Mouse (Mus musculus) stomach, postnatal 0 days (tissue): Measurements from ENCODE around the gene Lrrd1. TPM values are rescaled to one million over a fixed set of nuclear protein-coding genes. Genes with fewer than 3 reads are reported as not detected.
A peak's percentile ranks its signal among the peaks of the same experiment; 100 is the strongest.
"Not testable (repeated sequence)": the region's sequence is repeated elsewhere in the genome, so short reads cannot be mapped to it uniquely, and the experiment has no call there.

ENCODE experiments used
- ATAC-seq: fragments of 200-750 bp; cut with Nextera tagmentation; 2 replicates; pipeline ENCODE4 v1.8.0; 2017; ENCODE audit not compliant: low FRiP score, low TSS enrichment
- DNase-seq: peaks from one replicate; pipeline ENCODE4 v3.0.0-alpha.2; 2016; ENCODE audit warnings: low spot score
- H3K27ac ChIP-seq: fragments of 300-500 bp; sonication (generic); replicated peaks from 2 replicates; pipeline ENCODE4 v1.5.1; 2014; ENCODE audit warnings: mild to moderate bottlenecking, control low read depth
- H3K27me3 ChIP-seq: fragments of 300-500 bp; sonication (generic); 2 replicates; pipeline ENCODE4 v1.6.1; 2014; ENCODE audit warnings: low read length; ENCODE audit not compliant: control insufficient read depth, insufficient read depth
- H3K36me3 ChIP-seq: fragments of 300-500 bp; sonication (generic); 2 replicates; pipeline ENCODE4 v1.6.1; 2014; ENCODE audit warnings: low read length, mixed read lengths; ENCODE audit not compliant: control insufficient read depth, insufficient read depth
- H3K4me1 ChIP-seq: fragments of 300-500 bp; sonication (generic); replicated peaks from 2 replicates; pipeline ENCODE4 v1.6.1; 2014; ENCODE audit warnings: antibody characterized with exemption; ENCODE audit not compliant: control insufficient read depth, insufficient read depth
- H3K4me2 ChIP-seq: fragments of 300-500 bp; sonication (generic); replicated peaks from 2 replicates; pipeline ENCODE4 v1.6.1; 2014; ENCODE audit warnings: low read depth, mild to moderate bottlenecking, control low read depth, moderate library complexity
- H3K4me3 ChIP-seq: fragments of 300-500 bp; sonication (generic); 2 replicates; pipeline ENCODE4 v1.5.1; 2014; ENCODE audit warnings: low read depth, low read length, control low read depth
- H3K9ac ChIP-seq: fragments of 300-500 bp; sonication (generic); 2 replicates; pipeline ENCODE4 v1.6.1; 2014; ENCODE audit warnings: mild to moderate bottlenecking, low read length, control low read depth, mixed read lengths
- H3K9me3 ChIP-seq: fragments of 300-500 bp; sonication (generic); 2 replicates; pipeline ENCODE4 v1.6.1; 2016; ENCODE audit warnings: low read length; ENCODE audit not compliant: control insufficient read depth
- CTCF ChIP-seq: IDR thresholded peaks from 2 replicates; pipeline ENCODE4 v1.5.1; 2016; ENCODE audit warnings: antibody characterized with exemption, low read depth, mild to moderate bottlenecking, moderate library complexity
- EP300 ChIP-seq: optimal IDR thresholded peaks from 2 replicates; pipeline ENCODE3; 2016; ENCODE audit warnings: antibody characterized with exemption
- WGBS: fragments of 180-500 bp; shearing (Covaris S2); extraction: QIAGEN DNeasy Blood & Tissue Kit; methylation state at CpG from one replicate; pipeline ENCODE4 v1.1.7; 2014; 5-methylcytosine and 5-hydroxymethylcytosine counted together
- polyA plus RNA-seq: library from polyadenylated mRNA; unstranded; fragments of >200 nt; fragmentation: Nextera tagmentation; extraction: Ambion mirVana; gene quantifications from 2 replicates; pipeline ENCODE4 v1.2.1, GENCODE M21; 2015

Gene Lrrd1
- not detected in 2 replicates for polyA plus RNA-seq

GRCm38 (mm10) chr5:3845026-3845425, at the start of gene Lrrd1:
Lrrd1 (plus strand) TSS chr5:3845173.
- peak within 1 kb of the TSS; percentile 35 for H3K4me2 ChIP-seq
- H3K27ac ChIP-seq = no peak within 1 kb of the TSS
- peak within 1 kb of the TSS; percentile 22 for H3K4me3 ChIP-seq
- peak within 1 kb of the TSS; percentile 3; the same call in 1 of the 2 replicates for H3K9ac ChIP-seq
- no peaks in the 10 kb centered on the region for H3K27me3 ChIP-seq
- H3K4me1 ChIP-seq = no peaks in the 10 kb centered on the region
- no peaks in the 10 kb centered on the region for H3K36me3 ChIP-seq
- TF ChIP-seq EP300 = no peak
- TF ChIP-seq CTCF = no peak
- 7% methylated on average over 24 of the region's 24 CpGs for WGBS
- DNase-seq (no peak), ATAC-seq (no peak)
- H3K9me3 ChIP-seq = no peaks in the 10 kb centered on the region

DNA sequence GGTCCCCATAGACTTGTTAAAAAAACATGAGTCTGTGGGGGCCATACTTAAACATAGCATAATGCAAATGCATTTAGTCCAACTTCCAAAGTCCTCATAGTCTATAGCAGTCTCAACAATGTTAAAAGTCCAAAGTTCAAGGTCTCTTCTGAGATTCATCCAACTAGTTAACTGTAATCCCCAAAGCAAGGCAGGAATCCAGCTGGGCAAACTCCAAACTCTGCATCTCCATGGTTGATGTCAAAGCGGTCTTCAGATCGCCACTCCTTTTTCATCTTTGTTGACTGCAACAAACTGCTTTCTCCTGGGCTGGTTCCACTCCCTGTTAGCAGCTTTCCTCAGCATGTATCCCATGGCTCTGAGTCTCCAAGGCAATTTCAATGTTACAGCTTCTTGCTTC, 47.9 kb upstream of the Lrrd1 start:
- H3K27me3 ChIP-seq, H3K36me3 ChIP-seq, H3K9me3 ChIP-seq, H3K27ac ChIP-seq, ATAC-seq, H3K9ac ChIP-seq, DNase-seq, H3K4me1 ChIP-seq, H3K4me2 ChIP-seq, H3K4me3 ChIP-seq: not testable (repeated sequence)
- 73% methylated on average over 2 of the region's 2 CpGs for WGBS

DNA sequence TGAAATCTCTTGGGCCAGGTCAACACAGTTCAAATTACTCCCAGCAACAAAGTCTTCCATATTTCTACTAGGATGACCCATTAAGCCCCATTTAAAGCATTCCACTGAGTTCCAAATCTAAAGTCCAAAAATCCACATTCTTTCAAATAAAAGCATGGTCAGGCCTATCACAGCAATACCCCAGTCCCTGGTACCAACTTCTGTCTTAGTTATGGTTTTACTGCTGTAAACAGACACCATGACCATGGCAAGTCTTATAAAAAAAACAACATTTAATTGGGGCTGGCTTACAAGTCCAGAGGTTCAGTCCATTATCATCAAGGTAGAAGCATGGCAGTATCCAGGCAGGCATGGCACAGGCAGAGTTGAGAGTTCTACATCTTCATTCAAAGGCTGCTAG, 46.3 kb upstream of the Lrrd1 start:
- not testable (repeated sequence) for H3K4me3 ChIP-seq, H3K27ac ChIP-seq, H3K9ac ChIP-seq, DNase-seq, H3K36me3 ChIP-seq, H3K27me3 ChIP-seq, H3K4me2 ChIP-seq, H3K9me3 ChIP-seq, H3K4me1 ChIP-seq, ATAC-seq

- H3K4me1 ChIP-seq = no peaks in the 10 kb centered on the region
- H3K9ac ChIP-seq = no peak overlapping the region
- H3K36me3 ChIP-seq = no peaks in the 10 kb centered on the region
- no peak for TF ChIP-seq CTCF
- TF ChIP-seq EP300 = no peak
- WGBS = 89% methylated on average over 1 of the region's 1 CpGs
- no peak overlapping the region for H3K27ac ChIP-seq
- no peak overlapping the region for H3K4me3 ChIP-seq
- no peaks in the 10 kb centered on the region for H3K9me3 ChIP-seq
- no peak for DNase-seq
- H3K27me3 ChIP-seq = no peaks in the 10 kb centered on the region
- H3K4me2 ChIP-seq = no peak overlapping the region
- no peak for ATAC-seq
Observed at GRCm38 (mm10) chr5:3800041-3800440, 44.9 kb upstream of the Lrrd1 start.

DNA sequence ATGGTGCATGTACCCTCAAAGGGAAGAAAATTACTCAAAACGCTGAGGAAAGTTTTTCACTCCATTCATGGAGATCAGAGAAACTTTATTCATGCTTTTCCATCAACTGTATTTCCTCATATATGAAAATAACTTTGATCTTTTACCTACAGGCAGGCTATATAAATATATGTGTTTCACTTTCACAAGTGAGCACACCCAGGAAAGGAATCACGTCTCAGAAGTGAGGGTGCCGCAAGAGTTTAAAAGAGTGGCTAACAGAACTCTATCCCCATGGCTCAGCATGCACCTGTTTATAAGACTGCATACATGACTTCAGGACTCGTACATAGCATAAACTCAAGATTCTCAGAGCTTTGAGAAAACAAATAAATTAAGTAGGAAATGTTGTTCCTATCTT, 44.1 kb upstream of the Lrrd1 start:
- TF ChIP-seq CTCF (no peak), EP300 (no peak)
- Histone ChIP-seq H3K36me3 (no peaks in the 10 kb centered on the region), H3K4me3 (no peak overlapping the region), H3K4me2 (no peak overlapping the region; the same call in 1 of the 2 replicates), H3K9ac (no peak overlapping the region), H3K9me3 (no peaks in the 10 kb centered on the region), H3K27ac (no peak overlapping the region), H3K27me3 (no peaks in the 10 kb centered on the region), H3K4me1 (no peaks in the 10 kb centered on the region)
- no peak for DNase-seq
- WGBS = 61% methylated on average over 4 of the region's 4 CpGs
- ATAC-seq = no peak

DNA sequence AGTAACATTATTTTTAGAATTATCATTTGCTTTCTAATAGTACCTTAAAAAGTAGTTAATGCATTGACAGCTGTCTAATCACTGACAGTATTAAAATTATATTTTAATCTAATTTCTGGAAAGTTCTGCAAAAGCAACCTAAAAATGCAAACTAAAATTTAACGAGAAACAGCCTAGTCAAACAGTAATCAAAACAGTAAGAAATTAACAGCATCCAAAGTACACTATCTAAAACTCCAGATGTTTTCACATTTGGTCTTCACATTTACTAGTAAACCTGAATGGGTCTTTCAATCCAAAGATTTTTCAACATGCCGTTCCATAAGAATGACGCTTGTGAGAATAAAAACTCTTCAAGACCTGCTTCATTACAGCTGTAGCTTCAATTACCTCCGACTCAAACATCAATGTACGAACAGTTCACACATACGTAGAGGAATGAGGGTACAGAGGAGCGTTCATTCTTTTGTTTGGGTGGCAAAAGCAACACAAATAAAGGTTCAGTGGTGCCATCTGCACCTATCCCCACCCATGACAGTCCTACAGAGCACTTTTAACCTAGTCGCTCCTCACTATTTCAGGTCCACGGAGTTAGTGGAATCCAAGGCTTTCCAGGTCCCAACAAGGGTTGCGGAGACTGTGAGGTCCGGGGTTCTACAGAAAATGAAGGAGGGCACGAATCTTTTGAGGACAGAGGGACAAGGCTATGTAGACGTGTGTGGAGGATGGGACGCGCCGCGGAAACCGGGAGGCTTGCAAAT, 43.1 kb upstream of the Lrrd1 start:
- Histone ChIP-seq H3K36me3 (no peaks in the 10 kb centered on the region), H3K9ac (peak overlapping the region; percentile 83), H3K27me3 (no peaks in the 10 kb centered on the region), H3K4me1 (no peaks in the 10 kb centered on the region), H3K4me3 (peak overlapping the region; percentile 87), H3K27ac (peak overlapping the region; percentile 93), H3K9me3 (no peaks in the 10 kb centered on the region), H3K4me2 (peak overlapping the region; percentile 77)
- whole genome bisulfite sequencing = 6% methylated on average over 18 of the region's 18 CpGs
- DNase-seq (no peak), ATAC-seq (peak; percentile 8; the same call in 1 of the 2 replicates)
- TF ChIP-seq CTCF = no peak
- TF ChIP-seq EP300 = no peak
